Mouse (Mus musculus): ENCODE results near the gene Pbrm1. TPM values are rescaled to one million over a fixed set of nuclear protein-coding genes. Genes with fewer than 3 reads are reported as not detected.

The Pbrm1 gene
- total and polyA plus RNA-seq, 3 experiments, result 28.7 to 62.0 (median 32.4) TPM

DNA sequence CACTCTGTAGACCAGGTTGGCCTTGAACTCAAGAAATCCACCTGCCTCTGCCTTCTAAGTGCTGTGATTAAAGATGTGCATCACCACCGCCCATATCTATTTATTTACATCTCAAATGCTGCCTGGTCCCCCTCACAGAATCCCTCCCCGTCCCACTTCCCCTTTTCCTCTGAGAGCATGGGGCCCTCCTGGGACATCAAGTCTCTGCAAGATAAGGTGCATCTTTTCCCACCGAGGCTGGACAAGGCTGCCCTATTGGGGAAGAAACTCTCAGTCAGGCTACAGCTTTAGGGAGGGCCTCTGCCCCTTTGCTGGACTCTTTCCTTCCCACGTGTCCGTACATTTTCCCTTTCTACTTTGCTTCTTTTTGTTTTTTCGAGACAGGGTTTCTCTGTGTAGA is 150.6 kb downstream of the Pbrm1 start:
- no peaks in the 10 kb centered on the region for H3K9me3 ChIP-seq (replicated peaks; ENCODE audit: insufficient read depth, low read length)
- H3K36me3 ChIP-seq (ENCODE audit: control insufficient read depth in 1 of 2, insufficient read depth in 2 of 2, low read length in 2 of 2), result peaks cover 2 to 8% of the 10 kb centered on the region in 2 experiments; a peak in 3 of 4 replicates
- H3K79me2 ChIP-seq (ENCODE audit: control insufficient read depth, insufficient read depth, low read length, poor library complexity), result no peaks in the 10 kb centered on the region
- H3K4me1 ChIP-seq (ENCODE audit: control insufficient read depth in 1 of 2, insufficient read depth in 2 of 2, low read length in 2 of 2), result peaks cover 0 to 19% of the 10 kb centered on the region in 2 experiments; a peak in 2 of 4 replicates
- H3K27ac ChIP-seq (ENCODE audit: control insufficient read depth, low read depth, low read length), result no peak overlapping the region
- DNase-seq (ENCODE audit: low read depth, low spot score), result peak; percentile 82
- no peak for TF ChIP-seq USF1 (IDR thresholded peaks at IDR 0.05; ENCODE audit: low read depth, low read length)
- no peak for TF ChIP-seq BHLHE40 (IDR thresholded peaks at IDR 0.05; ENCODE audit: borderline replicate concordance, low read depth, low read length)
- TF ChIP-seq RCOR1 (IDR thresholded peaks at IDR 0.05; ENCODE audit: low read depth, low read length), result peak; percentile 80
- peak; percentile 47; the same call in 1 of the 2 replicates for TF ChIP-seq MAZ (IDR thresholded peaks at IDR 0.05; ENCODE audit: low read depth, low read length)
- peak; percentile 44; the same call in 1 of the 2 replicates for TF ChIP-seq TCF12 (IDR thresholded peaks at IDR 0.05; ENCODE audit: low read depth, low read length)
- TF ChIP-seq GABPA (IDR thresholded peaks at IDR 0.05; ENCODE audit: low read depth, low read length), result no peak
- peak; percentile 71 for TF ChIP-seq GATA1 (IDR thresholded peaks at IDR 0.05; ENCODE audit: low read depth, low read length)
- peak; percentile 36 to 48; a peak in 2 of 4 replicates for TF ChIP-seq EP300 (IDR thresholded peaks at IDR 0.05; ENCODE audit: low read depth in 1 of 2, low read length in 2 of 2)
- TF ChIP-seq CHD1 (IDR thresholded peaks at IDR 0.05; ENCODE audit: low read depth, low read length), result no peak
- H3K4me3 ChIP-seq (ENCODE audit: control insufficient read depth in 1 of 2, insufficient read depth in 1 of 2, low read depth in 2 of 2, low read length in 2 of 2), result no peak overlapping the region
- H3K27me3 ChIP-seq (ENCODE audit: control insufficient read depth in 1 of 2, insufficient read depth in 2 of 2, low read length in 2 of 2), result no peaks in the 10 kb centered on the region
- no peak overlapping the region for H3K9ac ChIP-seq (ENCODE audit: control insufficient read depth, low read depth, low read length, poor library complexity, severe bottlenecking)

- Histone ChIP-seq H3K27ac (ENCODE audit: control insufficient read depth, low read depth, low read length) (no peak overlapping the region), H3K9me3 (replicated peaks; ENCODE audit: insufficient read depth, low read length) (no peaks in the 10 kb centered on the region), H3K9ac (ENCODE audit: control insufficient read depth, low read depth, low read length, poor library complexity, severe bottlenecking) (no peak overlapping the region), H3K4me1 (ENCODE audit: control insufficient read depth in 1 of 2, insufficient read depth in 2 of 2, low read length in 2 of 2) (peaks cover 0 to 19% of the 10 kb centered on the region in 2 experiments; a peak in 2 of 4 replicates), H3K36me3 (ENCODE audit: control insufficient read depth in 1 of 2, insufficient read depth in 2 of 2, low read length in 2 of 2) (peaks cover 2 to 8% of the 10 kb centered on the region in 2 experiments; a peak in 3 of 4 replicates), H3K27me3 (ENCODE audit: control insufficient read depth in 1 of 2, insufficient read depth in 2 of 2, low read length in 2 of 2) (no peaks in the 10 kb centered on the region), H3K79me2 (ENCODE audit: control insufficient read depth, insufficient read depth, low read length, poor library complexity) (no peaks in the 10 kb centered on the region), H3K4me3 (ENCODE audit: control insufficient read depth in 1 of 2, insufficient read depth in 1 of 2, low read depth in 2 of 2, low read length in 2 of 2) (no peak overlapping the region)
- no peak for TF ChIP-seq NRF1 (IDR thresholded peaks at IDR 0.05; ENCODE audit: insufficient read depth, low read depth, low read length, poor library complexity, severe bottlenecking)
- TF ChIP-seq ZC3H11A (IDR thresholded peaks at IDR 0.05; ENCODE audit: low read depth, low read length), result no peak
- no peak for TF ChIP-seq UBTF (IDR thresholded peaks at IDR 0.05; ENCODE audit: borderline replicate concordance, insufficient read depth, low read depth, low read length)
- no peak for TF ChIP-seq ZMIZ1 (IDR thresholded peaks at IDR 0.05; ENCODE audit: low read depth, low read length)
- TF ChIP-seq HCFC1 (IDR thresholded peaks at IDR 0.05; ENCODE audit: low read depth, low read length), result no peak
- TF ChIP-seq TCF12 (IDR thresholded peaks at IDR 0.05; ENCODE audit: low read depth, low read length), result no peak
- no peak for TF ChIP-seq NELFE (IDR thresholded peaks at IDR 0.05; ENCODE audit: low read depth, low read length)
- TF ChIP-seq ZKSCAN1 (IDR thresholded peaks at IDR 0.05; ENCODE audit: low read depth, low read length), result no peak
- no peak for TF ChIP-seq ZNF384 (IDR thresholded peaks at IDR 0.05; ENCODE audit: low read depth, low read length)
- no peak for TF ChIP-seq MAFK (IDR thresholded peaks at IDR 0.05; ENCODE audit: borderline replicate concordance, low read depth, low read length)
- TF ChIP-seq CHD1 (IDR thresholded peaks at IDR 0.05; ENCODE audit: low read depth, low read length), result no peak
- TF ChIP-seq ETS1 (IDR thresholded peaks at IDR 0.05; ENCODE audit: low read depth, low read length), result no peak
- TF ChIP-seq JUND (IDR thresholded peaks at IDR 0.05; ENCODE audit: low read depth, low read length), result no peak
- TF ChIP-seq MYB (IDR thresholded peaks at IDR 0.05; ENCODE audit: low read depth, low read length), result no peak
- no peak for TF ChIP-seq POLR2AphosphoS2 (IDR thresholded peaks at IDR 0.05; ENCODE audit: low read length)
- no peak for TF ChIP-seq CTCF (IDR thresholded peaks at IDR 0.05 in 2 of 3, conservative IDR thresholded peaks at IDR 0.05 in 1 of 3; ENCODE audit: control insufficient read depth in 1 of 3, insufficient read depth in 1 of 3, low read depth in 2 of 3, low read length in 3 of 3, poor library complexity in 1 of 3, severe bottlenecking in 1 of 3)
- no peak for TF ChIP-seq USF2 (IDR thresholded peaks at IDR 0.05; ENCODE audit: borderline replicate concordance in 1 of 2, insufficient read depth in 1 of 2, low read depth in 1 of 2, low read length in 2 of 2)
- DNase-seq (ENCODE audit: low read depth, low spot score), result no peak
These were observed 152.0 kb downstream of the Pbrm1 start for GRCm38 (mm10) chr14:31170963-31171362.

All from MEL (cell line).